Mouse (Mus musculus) ES-E14 (cell line): ENCODE results near the gene Tssk2.

ENCODE experiments used
- HCFC1 ChIP-seq: IDR thresholded peaks from 2 replicates; pipeline ENCODE4 v1.6.1; 2012; ENCODE audit warnings: low read length, inconsistent platforms, borderline replicate concordance; ENCODE audit not compliant: insufficient read depth
- ZC3H11A ChIP-seq: IDR thresholded peaks from 2 replicates; pipeline ENCODE4 v1.6.1; 2012; ENCODE audit warnings: low read depth, mild to moderate bottlenecking, inconsistent platforms, low read length, borderline replicate concordance
- ZNF384 ChIP-seq: IDR thresholded peaks from 2 replicates; pipeline ENCODE4 v1.6.1; 2012; ENCODE audit warnings: low read depth, low read length, inconsistent platforms

DNA sequence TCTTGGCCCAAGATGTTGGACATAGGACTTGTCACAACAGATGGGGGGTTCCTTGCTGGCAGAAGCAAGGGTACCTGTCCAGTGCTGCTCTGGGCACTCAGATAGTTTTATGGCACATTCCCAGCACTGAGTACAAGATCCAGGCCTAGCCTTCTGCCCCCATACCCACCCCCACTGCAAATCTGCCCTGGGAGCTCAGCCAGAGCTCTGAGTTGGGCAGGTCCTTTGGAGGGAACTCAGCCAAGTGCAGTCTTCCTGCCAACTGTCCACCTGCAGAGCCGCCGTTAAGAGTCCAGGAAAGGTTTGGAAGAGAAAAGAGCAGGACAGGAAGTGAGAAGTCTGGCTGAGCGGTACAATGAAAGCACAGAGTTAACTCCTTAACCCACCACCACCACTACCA lies 5.8 kb upstream of the Tssk2 start:
- TF ChIP-seq ZC3H11A, result no peak
- no peak for TF ChIP-seq ZNF384
- no peak for TF ChIP-seq HCFC1
